Mouse (Mus musculus) limb, embryonic 12.5 days (tissue): Measurements from ENCODE around the gene Rtl5. TPM values are rescaled to one million over a fixed set of nuclear protein-coding genes. Genes with fewer than 3 reads are reported as not detected.

Source experiments
- ATAC-seq: fragments of 200-750 bp; cut with Nextera tagmentation; 2 replicates; pipeline ENCODE4 v1.8.0; 2017; ENCODE audit warnings: low read depth, moderate TSS enrichment; ENCODE audit not compliant: insufficient number of reproducible peaks, insufficient read depth, low FRiP score, low TSS enrichment
- H3K27ac ChIP-seq: fragments of 300-500 bp; sonication (generic); 2 replicates; pipeline ENCODE4 v1.5.1; 2016; ENCODE audit warnings: mild to moderate bottlenecking, moderate library complexity
- H3K27me3 ChIP-seq: fragments of 300-500 bp; sonication (generic); 2 replicates; pipeline ENCODE4 v1.6.1; 2016; ENCODE audit warnings: mild to moderate bottlenecking, moderate library complexity
- H3K36me3 ChIP-seq: fragments of 300-500 bp; sonication (generic); 2 replicates; pipeline ENCODE4 v1.6.1; 2016; ENCODE audit warnings: mild to moderate bottlenecking, moderate library complexity
- H3K4me1 ChIP-seq: fragments of 300-500 bp; sonication (generic); replicated peaks from 2 replicates; pipeline ENCODE4 v1.6.1; 2016
- H3K4me2 ChIP-seq: fragments of 300-500 bp; sonication (generic); 2 replicates; pipeline ENCODE4 v1.6.1; 2016; ENCODE audit warnings: mild to moderate bottlenecking, moderate library complexity
- H3K4me3 ChIP-seq: fragments of 300-500 bp; sonication (generic); replicated peaks from 2 replicates; pipeline ENCODE4 v1.5.1; 2016; ENCODE audit warnings: mild to moderate bottlenecking
- H3K9ac ChIP-seq: fragments of 300-500 bp; sonication (generic); replicated peaks from 2 replicates; pipeline ENCODE4 v1.6.1; 2016; ENCODE audit warnings: mild to moderate bottlenecking, moderate library complexity
- H3K9me3 ChIP-seq: fragments of 300-500 bp; sonication (generic); 2 replicates; pipeline ENCODE4 v1.6.1; 2016; ENCODE audit warnings: mild to moderate bottlenecking, moderate library complexity
- WGBS: fragments of 180-500 bp; shearing (Covaris S2); methylation state at CpG from one replicate; pipeline ENCODE4 v1.1.7; 2016; 5-methylcytosine and 5-hydroxymethylcytosine counted together
- polyA plus RNA-seq: library from polyadenylated mRNA; unstranded; fragments of >200 nt; fragmentation: Nextera tagmentation; extraction: Ambion mirVana; gene quantifications from 2 replicates; pipeline ENCODE4 v1.2.1, GENCODE M21; 2016

Gene Rtl5
- polyA plus RNA-seq, 1 experiment from 2014 or later: 3.1 TPM

- ATAC-seq: peak; percentile 87
- Histone ChIP-seq H3K27me3 (peaks cover 46% of the 10 kb centered on the region), H3K27ac (peak overlapping the region; percentile 78), H3K4me2 (no peak overlapping the region), H3K36me3 (peaks cover 27% of the 10 kb centered on the region; the same call in 1 of the 2 replicates), H3K4me3 (no peak overlapping the region), H3K4me1 (peaks cover 18% of the 10 kb centered on the region), H3K9me3 (no peaks in the 10 kb centered on the region), H3K9ac (0 out of 2 replicates have a peak overlapping the region, but pooled peaks have one; percentile 1)
- WGBS: 38% methylated on average over 7 of the region's 7 CpGs
Measured at GRCm38 (mm10) chrX:102081573-102082279, 10.6 kb upstream of the Rtl5 start.

- 53% methylated on average over 10 of the region's 10 CpGs for WGBS
- Histone ChIP-seq H3K4me3 (no peak overlapping the region), H3K4me1 (peaks cover 18% of the 10 kb centered on the region), H3K36me3 (peaks cover 27% of the 10 kb centered on the region; the same call in 1 of the 2 replicates), H3K4me2 (no peak overlapping the region), H3K27me3 (peaks cover 46% of the 10 kb centered on the region), H3K9me3 (no peaks in the 10 kb centered on the region), H3K9ac (no peak overlapping the region), H3K27ac (peak overlapping the region; percentile 78)
- no peak for ATAC-seq
Measured at GRCm38 (mm10) chrX:102081076-102081475, 10.0 kb upstream of the Rtl5 start.

- Histone ChIP-seq H3K36me3 (peaks cover 21% of the 10 kb centered on the region; the same call in 1 of the 2 replicates), H3K9ac (no peak overlapping the region), H3K27ac (no peak overlapping the region), H3K4me2 (no peak overlapping the region), H3K9me3 (no peaks in the 10 kb centered on the region), H3K4me1 (peaks cover 12% of the 10 kb centered on the region), H3K27me3 (peaks cover 49% of the 10 kb centered on the region), H3K4me3 (no peak overlapping the region)
- WGBS: 82% methylated on average over 7 of the region's 7 CpGs
- ATAC-seq: no peak
Measured at GRCm38 (mm10) chrX:102076886-102077765, 6.0 kb upstream of the Rtl5 start.

- Histone ChIP-seq H3K4me2 (no peak overlapping the region), H3K4me3 (no peak overlapping the region), H3K4me1 (peaks cover 5% of the 10 kb centered on the region; the same call in 1 of the 2 replicates), H3K27ac (no peak overlapping the region), H3K9me3 (no peaks in the 10 kb centered on the region), H3K27me3 (peaks cover 64% of the 10 kb centered on the region), H3K36me3 (peaks cover 21% of the 10 kb centered on the region; the same call in 1 of the 2 replicates), H3K9ac (no peak overlapping the region)
- 78% methylated on average over 4 of the region's 4 CpGs for WGBS
- no peak for ATAC-seq
Measured at GRCm38 (mm10) chrX:102075158-102075557, 4.1 kb upstream of the Rtl5 start.

- H3K27ac ChIP-seq: 0 out of 2 replicates have a peak overlapping the region, but pooled peaks have one; percentile 7
- peaks cover 70% of the 10 kb centered on the region for H3K27me3 ChIP-seq
- peaks cover 5% of the 10 kb centered on the region; the same call in 1 of the 2 replicates for H3K4me1 ChIP-seq
- H3K9me3 ChIP-seq: no peaks in the 10 kb centered on the region
- no peak for ATAC-seq
- H3K9ac ChIP-seq: no peak overlapping the region
- WGBS: 86% methylated on average over 5 of the region's 5 CpGs
- H3K4me2 ChIP-seq: no peak overlapping the region
- H3K4me3 ChIP-seq: no peak overlapping the region
- peaks cover 15% of the 10 kb centered on the region; the same call in 1 of the 2 replicates for H3K36me3 ChIP-seq
Measured at GRCm38 (mm10) chrX:102074435-102074834, 3.3 kb upstream of the Rtl5 start.

GRCm38 (mm10) chrX:102073605-102074325 is 2.7 kb upstream of the Rtl5 start:
- no peak overlapping the region for H3K9ac ChIP-seq
- H3K4me3 ChIP-seq: no peak overlapping the region
- WGBS: 90% methylated on average over 14 of the region's 14 CpGs
- peaks cover 73% of the 10 kb centered on the region for H3K27me3 ChIP-seq
- H3K36me3 ChIP-seq: peaks cover 9% of the 10 kb centered on the region; the same call in 1 of the 2 replicates
- peaks cover 5% of the 10 kb centered on the region; the same call in 1 of the 2 replicates for H3K4me1 ChIP-seq
- H3K27ac ChIP-seq: no peak overlapping the region
- ATAC-seq: no peak
- no peak overlapping the region for H3K4me2 ChIP-seq
- no peaks in the 10 kb centered on the region for H3K9me3 ChIP-seq

GRCm38 (mm10) chrX:102071517-102071916 is 413 bp upstream of the Rtl5 start:
- Histone ChIP-seq H3K4me1 (peaks cover 5% of the 10 kb centered on the region; the same call in 1 of the 2 replicates), H3K9ac (0 out of 2 replicates have a peak overlapping the region, but pooled peaks have one; percentile 34), H3K9me3 (no peaks in the 10 kb centered on the region), H3K27ac (peak overlapping the region; percentile 87), H3K4me2 (peak overlapping the region; percentile 62), H3K27me3 (peaks cover 74% of the 10 kb centered on the region), H3K4me3 (peak overlapping the region; percentile 48), H3K36me3 (no peaks in the 10 kb centered on the region)
- 14% methylated on average over 2 of the region's 2 CpGs for WGBS
- peak; percentile 23; the same call in 1 of the 2 replicates for ATAC-seq

- WGBS: 94% methylated on average over 24 of the region's 24 CpGs
- Histone ChIP-seq H3K9me3 (no peaks in the 10 kb centered on the region), H3K36me3 (no peaks in the 10 kb centered on the region), H3K4me3 (no peak overlapping the region), H3K4me2 (peak overlapping the region; percentile 62; the same call in 1 of the 2 replicates), H3K9ac (no peak overlapping the region), H3K27me3 (peaks cover 71% of the 10 kb centered on the region), H3K27ac (no peak overlapping the region), H3K4me1 (peaks cover 18% of the 10 kb centered on the region)
- ATAC-seq: no peak
Measured at GRCm38 (mm10) chrX:102068811-102069540, 2.1 kb downstream of the Rtl5 start.

GRCm38 (mm10) chrX:102067118-102067517 is 4.0 kb downstream of the Rtl5 start:
- H3K9ac ChIP-seq: no peak overlapping the region
- WGBS: 69% methylated on average over 6 of the region's 6 CpGs
- no peaks in the 10 kb centered on the region for H3K9me3 ChIP-seq
- no peak overlapping the region for H3K4me2 ChIP-seq
- no peaks in the 10 kb centered on the region for H3K36me3 ChIP-seq
- H3K4me1 ChIP-seq: peaks cover 25% of the 10 kb centered on the region
- peaks cover 66% of the 10 kb centered on the region for H3K27me3 ChIP-seq
- ATAC-seq: no peak
- H3K4me3 ChIP-seq: no peak overlapping the region
- H3K27ac ChIP-seq: no peak overlapping the region

- Histone ChIP-seq H3K4me3 (no peak overlapping the region), H3K27ac (no peak overlapping the region), H3K27me3 (peaks cover 64% of the 10 kb centered on the region), H3K4me2 (no peak overlapping the region), H3K36me3 (no peaks in the 10 kb centered on the region), H3K9me3 (no peaks in the 10 kb centered on the region), H3K9ac (no peak overlapping the region), H3K4me1 (peaks cover 20% of the 10 kb centered on the region)
- WGBS: 16% methylated on average over 9 of the region's 9 CpGs
- ATAC-seq: no peak
Measured at GRCm38 (mm10) chrX:102066134-102066533, 5.0 kb downstream of the Rtl5 start.
